In the genomic region with DNA sequence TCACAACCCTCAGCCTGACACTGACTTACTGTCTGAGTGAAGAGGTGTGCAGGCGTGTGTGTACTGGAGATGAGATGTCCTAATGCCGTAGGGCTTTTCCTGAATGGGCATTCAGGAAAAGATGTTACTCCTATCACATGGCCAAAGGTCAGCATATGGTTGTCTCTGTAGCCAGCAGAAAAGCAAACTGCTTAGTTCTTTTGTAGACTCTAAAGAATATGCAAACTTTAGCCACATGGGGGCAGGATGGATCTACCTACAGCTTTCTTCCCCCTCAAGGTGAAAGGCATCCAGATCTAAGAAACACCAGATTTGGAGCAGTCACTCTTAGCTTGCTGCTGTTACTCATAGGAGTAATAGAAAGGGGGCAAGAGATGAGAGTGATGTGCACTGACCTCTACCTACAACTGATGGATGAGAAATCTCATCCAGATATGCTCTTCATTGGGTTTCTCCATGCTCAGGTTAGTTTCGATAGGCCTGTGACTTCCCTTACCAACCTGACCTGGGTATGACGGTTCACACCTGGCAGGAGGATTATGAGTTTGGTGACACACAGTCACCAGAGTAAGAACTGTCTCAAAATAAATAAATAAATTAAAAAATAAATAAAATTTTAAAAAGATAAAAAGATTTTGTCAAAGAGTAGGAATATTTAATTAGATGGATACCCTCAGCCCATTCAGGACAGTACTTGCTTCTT, we compare ENCODE assay signal across 8 mouse cellular contexts.
DNase-seq lines count a peak whose midpoint lies in the region; ATAC-seq and TF ChIP-seq lines count a peak whose summit lies in the region.
"Had no signal": no experiment of that assay in that cellular context is flagged by ENCODE, and none has a peak within 500 bp of the region (broad histone marks: within the 10 kb centered on the region; RNA-seq: fewer than 3 reads in every experiment).

No protein-coding gene starts in this region.

- H3K4me3 ChIP-seq in hindbrain, embryonic 14.5 days (replicated peaks; ENCODE audit: low read length), result no peak overlapping the region
- no peak overlapping the region for H3K4me3 ChIP-seq in liver, postnatal 0 days (ENCODE audit: low read depth, low read length)
- H3K4me3 ChIP-seq: heart, embryonic 13.5 days had no signal

- H3K27ac ChIP-seq in hindbrain, embryonic 14.5 days, result no peak overlapping the region
- H3K27ac ChIP-seq in liver, postnatal 0 days (ENCODE audit: low read depth), result no peak overlapping the region
- H3K27ac ChIP-seq: heart, embryonic 13.5 days had no signal

- H3K4me1 ChIP-seq in hindbrain, embryonic 14.5 days (replicated peaks; ENCODE audit: control insufficient read depth, insufficient read depth, low read length), result no peaks in the 10 kb centered on the region
- H3K4me1 ChIP-seq in liver, postnatal 0 days (ENCODE audit: insufficient read depth), result no peaks in the 10 kb centered on the region
- H3K4me1 ChIP-seq: heart, embryonic 13.5 days had no signal

- no peak overlapping the region for H3K4me2 ChIP-seq in hindbrain, embryonic 14.5 days (replicated peaks)
- no peak overlapping the region for H3K4me2 ChIP-seq in liver, postnatal 0 days (ENCODE audit: low read depth, low read length)
- H3K4me2 ChIP-seq: heart, embryonic 13.5 days had no signal

- ATAC-seq in common myeloid progenitor, adult 5-6 weeks (replicated peaks; ENCODE audit: low read depth, poor library complexity, severe bottlenecking), result 0 out of 2 replicates have a peak, but pooled peaks have one; percentile 50
- no peak; the same call in 1 of the 2 replicates for ATAC-seq in hindbrain, embryonic 14.5 days (ENCODE audit: low FRiP score)
- no peak for ATAC-seq in liver, postnatal 0 days

- peak; percentile 65 to 73 for DNase-seq in right cerebral cortex, adult 2 months (ENCODE audit: low spot score in 2 of 2)
- DNase-seq in right cerebral cortex, postnatal 36 days (ENCODE audit: low spot score in 2 of 2), result no peak
- peak; percentile 72 for DNase-seq in adrenal gland, postnatal 10 days
- DNase-seq in hindbrain, embryonic 14.5 days (ENCODE audit: low spot score), result peak; percentile 76
- peak; percentile 43 for DNase-seq in liver, postnatal 0 days
- peak; percentile 68 for DNase-seq in retina, postnatal 1 day

- H3K27me3 ChIP-seq in hindbrain, embryonic 14.5 days (ENCODE audit: control insufficient read depth, insufficient read depth, low read length), result no peaks in the 10 kb centered on the region
- no peaks in the 10 kb centered on the region for H3K27me3 ChIP-seq in liver, postnatal 0 days (ENCODE audit: insufficient read depth, low read length)
- H3K27me3 ChIP-seq: heart, embryonic 13.5 days had no signal

- no peak overlapping the region for H3K9ac ChIP-seq in hindbrain, embryonic 14.5 days
- no peak overlapping the region for H3K9ac ChIP-seq in liver, postnatal 0 days (replicated peaks)
- H3K9ac ChIP-seq: heart, embryonic 13.5 days had no signal

- peaks cover 16% of the 10 kb centered on the region; the same call in 1 of the 2 replicates for H3K36me3 ChIP-seq in hindbrain, embryonic 14.5 days (replicated peaks; ENCODE audit: control insufficient read depth, insufficient read depth)
- no peaks in the 10 kb centered on the region for H3K36me3 ChIP-seq in liver, postnatal 0 days (replicated peaks; ENCODE audit: insufficient read depth, low read length)

- WGBS in hindbrain, embryonic 14.5 days, result 75% methylated on average over 4 of the region's 4 CpGs
- 67% methylated on average over 4 of the region's 4 CpGs for WGBS in liver, postnatal 0 days (ENCODE audit: insufficient replicate concordance)

- no peaks in the 10 kb centered on the region for H3K9me3 ChIP-seq in hindbrain, embryonic 14.5 days (ENCODE audit: control insufficient read depth, low read length)
- H3K9me3 ChIP-seq in liver, postnatal 0 days (ENCODE audit: low read length), result no peaks in the 10 kb centered on the region
- H3K9me3 ChIP-seq: heart, embryonic 13.5 days had no signal

- TF ChIP-seq CTCF in liver, postnatal 0 days (IDR thresholded peaks at IDR 0.05; ENCODE audit: low read depth), result peak; percentile 75

- TF ChIP-seq EP300 in liver, postnatal 0 days (IDR thresholded peaks at IDR 0.05; ENCODE audit: low read depth), result no peak

Comparison
In these comparisons a context has a peak if more than half of its experiments do, and no peak if none do; other contexts are left out.
1. DNase-seq: peak in right cerebral cortex, adult 2 months (2 of 2), adrenal gland, postnatal 10 days (single experiment), hindbrain, embryonic 14.5 days (single experiment), liver, postnatal 0 days (single experiment) and retina, postnatal 1 day (single experiment); none in right cerebral cortex, postnatal 36 days (0 of 2).